Mouse (Mus musculus): Measurements from ENCODE around the gene Fank1.

Gene Fank1

DNA sequence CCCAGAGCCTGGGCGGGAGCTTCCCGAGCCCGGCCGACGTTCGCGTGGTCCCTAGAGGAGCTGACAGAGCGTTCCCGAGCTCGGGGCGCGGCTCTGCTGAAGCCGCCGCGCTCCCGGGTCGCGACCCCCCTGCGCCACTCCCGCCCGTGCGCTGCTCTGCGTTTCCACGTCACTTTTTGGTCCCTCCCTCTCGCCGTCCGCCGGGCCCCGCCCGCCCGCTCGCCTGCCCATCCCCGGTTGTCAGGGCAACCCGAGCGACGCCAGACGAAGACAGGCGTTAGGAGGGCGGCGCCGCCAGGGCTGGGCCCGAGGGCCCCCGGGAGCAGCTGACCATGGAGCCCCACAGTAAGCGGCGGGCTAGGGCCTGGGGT, at the start of gene Fank1:
Fank1 (plus strand) TSS at position 236 of the 371 bp plus-strand sequence.
- TF ChIP-seq GATA4 (IDR thresholded peaks at IDR 0.05; ENCODE audit: insufficient replicate concordance, low read length): no peak

DNA sequence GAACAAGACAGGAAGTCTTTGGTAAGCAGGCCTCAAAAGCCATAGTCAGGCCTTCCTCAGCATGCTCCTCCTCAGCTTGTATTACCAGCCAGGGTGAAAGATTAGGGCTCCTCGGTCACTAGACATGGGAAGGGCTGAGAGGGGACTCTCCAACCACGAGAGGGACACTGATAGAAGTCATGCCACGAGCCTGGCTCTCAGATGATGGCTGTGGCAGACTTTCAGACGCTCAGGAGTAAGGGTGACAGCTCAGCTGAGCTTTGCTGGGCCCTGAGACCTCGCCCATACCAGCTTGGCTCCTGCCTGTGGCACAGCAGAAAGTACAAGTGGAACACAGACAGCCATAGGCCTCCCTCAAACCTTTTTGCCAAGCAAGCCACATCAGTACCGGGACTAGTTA, 49.6 kb upstream of the Fank1 start:
- no peak for TF ChIP-seq GATA4 (IDR thresholded peaks at IDR 0.05; ENCODE audit: insufficient replicate concordance, low read length)

DNA sequence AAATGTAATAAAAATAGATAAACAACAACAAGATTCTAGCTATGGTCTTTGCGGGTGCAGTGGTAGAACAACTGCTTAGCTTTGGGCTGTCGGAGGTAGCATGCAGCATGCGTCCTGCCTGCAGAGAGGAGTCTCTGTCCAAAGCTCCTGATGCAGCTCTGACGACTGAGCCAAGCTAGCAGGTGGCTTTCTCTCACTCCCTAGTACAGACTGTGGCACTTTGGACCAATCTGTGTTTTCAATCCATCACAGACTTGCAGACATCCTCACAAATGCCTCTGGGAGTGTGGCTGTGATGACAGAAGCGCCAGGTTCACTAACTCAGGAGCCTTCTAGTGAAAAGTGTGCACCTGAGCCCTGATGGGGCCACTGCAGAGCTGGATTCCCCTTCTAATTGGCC, 47.3 kb upstream of the Fank1 start:
- TF ChIP-seq GATA4 (IDR thresholded peaks at IDR 0.05; ENCODE audit: insufficient replicate concordance, low read length): no peak

DNA sequence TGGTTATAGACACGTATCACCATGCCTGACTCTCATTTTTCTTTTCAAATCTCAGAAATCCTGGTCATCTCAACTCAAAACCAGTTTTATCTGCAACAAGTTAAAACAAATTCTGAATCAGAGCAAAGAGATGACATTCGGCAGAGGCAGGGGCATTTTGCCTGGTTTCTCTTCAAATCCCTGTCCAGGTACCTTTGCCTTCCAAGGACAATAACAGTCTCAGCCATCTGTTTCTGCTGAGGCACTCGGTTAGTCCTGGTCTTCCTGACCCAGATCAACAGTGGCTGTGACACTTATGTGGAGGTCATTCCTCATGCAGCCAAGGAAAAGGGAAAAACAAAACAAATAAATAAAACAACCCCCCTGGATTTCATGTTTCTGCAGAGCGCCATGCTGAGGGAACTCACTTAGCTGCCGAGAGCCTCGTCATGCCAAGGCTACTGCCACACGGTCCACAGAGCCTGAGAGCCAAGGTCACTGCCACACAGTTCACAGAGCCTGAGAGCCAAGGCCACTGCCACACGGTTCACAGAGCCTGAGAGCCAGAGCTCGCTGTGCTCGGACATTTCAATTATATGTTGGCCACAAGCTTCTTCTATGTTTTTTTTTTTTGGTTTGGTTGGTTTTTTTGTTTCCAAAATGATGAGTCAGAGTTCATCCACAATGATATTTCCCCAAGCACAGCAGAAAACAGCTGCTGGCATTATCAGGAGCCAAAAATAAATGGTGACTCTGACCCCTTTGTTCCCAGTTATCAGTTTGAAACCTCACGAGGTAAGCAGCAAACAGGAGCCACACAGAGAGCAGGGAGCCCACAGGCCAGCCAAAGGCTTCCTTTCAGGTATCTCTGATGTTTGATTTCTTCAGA, 46.1 kb upstream of the Fank1 start:
- peak; percentile 86 for TF ChIP-seq GATA4 (IDR thresholded peaks at IDR 0.05; ENCODE audit: insufficient replicate concordance, low read length)

DNA sequence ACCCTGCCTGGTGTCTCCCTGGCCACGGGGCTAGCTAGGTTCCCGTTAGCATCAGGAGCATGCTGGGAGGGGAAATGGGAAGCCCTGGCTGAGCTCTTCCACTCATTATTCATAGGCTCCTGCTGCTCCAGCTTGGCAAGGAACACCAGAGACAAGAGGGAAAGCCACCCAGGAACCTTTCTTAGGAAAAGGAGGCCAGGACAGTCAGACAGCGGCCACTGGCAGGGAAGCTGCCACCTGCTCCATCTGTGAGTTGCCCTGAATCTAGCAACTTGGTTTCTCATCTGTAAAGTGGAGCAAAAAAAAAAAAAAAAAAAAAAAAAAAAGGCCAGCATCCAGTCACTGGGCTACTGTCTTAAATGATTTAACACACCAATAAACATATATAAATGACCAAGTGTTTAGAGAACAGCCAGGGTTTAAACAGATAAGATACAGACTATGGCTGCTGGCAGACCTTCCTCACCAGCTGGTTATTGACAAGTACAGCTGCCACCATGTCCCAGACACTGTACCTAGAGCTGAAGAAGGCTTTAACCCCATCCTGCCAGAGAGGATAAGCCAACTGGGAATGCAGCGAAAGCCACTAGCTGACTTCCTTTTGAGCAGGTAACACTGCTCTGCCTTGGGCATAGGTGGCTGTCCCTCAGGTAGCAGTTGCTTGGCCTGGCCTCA, 44.6 kb upstream of the Fank1 start:
- TF ChIP-seq GATA4 (IDR thresholded peaks at IDR 0.05; ENCODE audit: insufficient replicate concordance, low read length): no peak

DNA sequence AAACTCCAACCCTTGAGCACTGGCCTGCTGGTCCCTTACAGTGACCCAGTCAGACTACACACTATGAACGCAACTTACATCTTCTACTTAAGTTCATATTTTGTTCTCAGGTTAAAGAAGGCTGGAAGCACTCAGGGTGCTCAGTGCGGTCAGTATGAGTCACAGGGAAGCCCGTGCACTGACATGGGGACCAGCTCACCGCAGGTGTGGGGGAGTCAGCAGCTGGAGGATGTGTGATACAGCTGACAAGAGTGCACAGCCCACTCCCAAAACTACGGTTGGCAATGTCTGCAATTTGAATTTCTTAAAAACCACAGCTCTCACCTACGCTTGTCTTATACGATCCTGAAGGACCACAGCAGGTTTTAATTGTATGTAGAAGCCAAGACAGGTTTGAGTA, 36.1 kb upstream of the Fank1 start:
- TF ChIP-seq GATA4 (IDR thresholded peaks at IDR 0.05; ENCODE audit: insufficient replicate concordance, low read length): no peak

DNA sequence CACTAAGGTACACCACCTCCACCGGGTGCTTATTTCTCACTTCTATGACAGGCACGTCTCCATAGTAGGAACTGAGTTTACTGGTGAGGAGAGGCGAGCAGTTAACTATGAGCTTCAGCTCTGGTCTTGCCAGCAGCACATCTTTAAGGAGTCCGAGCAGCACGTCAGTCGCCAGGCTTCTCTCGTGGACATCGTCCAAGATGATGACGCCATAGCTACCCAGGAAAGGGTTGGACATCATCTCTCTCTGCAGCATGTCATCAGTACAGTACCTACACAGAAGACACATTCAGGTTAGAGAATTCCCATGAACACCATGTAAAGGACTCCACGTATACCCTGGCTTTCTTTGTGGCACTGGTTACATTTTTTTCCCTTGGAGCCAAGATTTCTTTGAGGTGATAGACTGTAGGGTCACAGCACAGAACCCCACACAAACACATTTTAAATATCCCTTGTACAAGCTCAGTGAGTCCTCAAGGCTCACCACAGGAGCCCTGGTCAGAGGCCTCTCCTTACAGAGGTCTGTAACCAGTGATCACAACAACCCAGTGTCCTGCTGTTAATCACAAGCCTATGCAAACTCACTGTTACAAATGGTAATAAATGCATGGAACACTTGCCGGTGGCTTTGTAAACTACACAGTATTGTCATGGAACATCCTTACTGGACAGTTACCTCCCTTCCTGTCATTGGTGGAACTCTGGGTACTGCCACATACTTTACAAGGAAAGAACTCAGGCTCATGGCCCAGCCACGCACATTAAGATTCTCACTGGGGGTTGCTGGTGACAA, 33.9 kb upstream of the Fank1 start:
- TF ChIP-seq GATA4 (IDR thresholded peaks at IDR 0.05; ENCODE audit: insufficient replicate concordance, low read length): no peak

DNA sequence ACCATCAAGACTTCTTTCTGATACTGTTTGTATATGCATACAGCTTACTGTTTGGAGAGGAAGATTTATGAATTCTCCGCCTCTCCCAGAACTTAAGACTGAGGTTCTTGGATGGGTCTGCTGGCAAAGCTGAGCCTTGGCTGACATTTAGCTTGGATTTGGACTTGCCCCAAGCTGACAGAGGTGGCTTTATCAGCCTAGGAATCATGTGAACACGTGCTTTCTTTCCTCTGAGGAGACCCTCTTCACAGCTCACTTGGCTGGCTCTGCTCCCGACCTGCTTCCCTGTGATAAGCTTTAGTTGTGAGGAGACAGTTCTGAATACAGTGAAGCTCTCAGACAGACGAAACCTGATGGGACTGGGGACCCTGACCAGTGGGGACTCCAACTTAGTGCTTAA, 33.0 kb upstream of the Fank1 start:
- no peak for TF ChIP-seq GATA4 (IDR thresholded peaks at IDR 0.05; ENCODE audit: insufficient replicate concordance, low read length)

DNA sequence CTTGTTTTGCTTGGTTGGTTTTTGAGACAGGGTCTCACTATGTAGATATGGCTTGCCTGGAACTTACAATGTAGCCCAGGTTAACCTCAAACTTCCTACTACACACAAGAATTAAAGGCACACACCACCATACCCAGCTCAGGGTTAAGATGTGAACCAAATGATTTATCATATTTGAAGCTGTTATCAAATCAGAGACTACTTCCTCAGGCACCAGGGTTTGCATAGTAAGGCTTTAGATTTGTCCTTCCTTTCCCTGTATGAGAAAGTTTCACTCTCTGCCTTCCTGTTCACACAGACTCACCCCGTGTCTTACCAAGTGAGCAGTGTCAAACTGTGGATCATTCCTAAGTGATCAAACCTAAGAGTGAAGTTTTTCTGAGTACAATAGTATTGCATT, 32.5 kb upstream of the Fank1 start:
- TF ChIP-seq GATA4 (IDR thresholded peaks at IDR 0.05; ENCODE audit: insufficient replicate concordance, low read length): peak; percentile 73; the same call in 1 of the 2 replicates

DNA sequence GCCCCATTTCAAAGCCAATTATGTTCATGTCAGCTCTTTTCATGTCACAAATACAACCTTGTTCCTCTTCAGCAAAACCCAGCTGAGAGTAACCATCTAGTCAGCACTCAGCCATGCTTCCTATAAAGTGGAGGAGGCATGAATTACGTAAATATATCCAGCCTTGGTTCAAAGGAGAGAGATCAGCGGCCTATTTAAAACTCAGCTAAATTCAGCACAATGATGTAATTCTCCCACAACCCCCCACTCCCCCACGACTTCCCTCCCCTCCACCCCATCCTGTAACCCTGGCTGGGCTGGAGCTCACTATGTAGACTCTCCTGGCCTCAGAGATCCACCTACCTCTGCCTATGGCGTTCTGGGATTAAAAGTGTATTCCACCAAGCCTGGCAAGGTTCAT, 32.0 kb upstream of the Fank1 start:
- TF ChIP-seq GATA4 (IDR thresholded peaks at IDR 0.05; ENCODE audit: insufficient replicate concordance, low read length): no peak

DNA sequence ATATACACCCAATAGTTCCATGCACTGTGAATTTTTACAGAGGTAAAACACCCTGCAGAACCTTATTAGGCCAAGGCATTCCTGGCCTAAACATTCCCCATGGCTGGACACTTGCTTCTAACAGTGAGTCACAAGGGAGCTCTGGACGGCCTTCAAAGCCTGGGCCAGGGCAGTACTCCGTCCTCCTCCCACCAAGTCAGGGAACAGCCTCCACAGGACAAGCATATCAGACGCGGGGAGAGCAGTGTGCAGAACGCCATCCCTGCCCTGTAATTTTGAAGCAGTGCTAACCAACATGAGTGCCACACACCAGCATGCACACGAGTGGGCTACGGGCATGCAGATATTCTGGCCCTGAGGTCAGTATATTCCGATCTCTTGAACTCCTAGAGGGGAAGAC, 29.3 kb upstream of the Fank1 start:
- TF ChIP-seq GATA4 (IDR thresholded peaks at IDR 0.05; ENCODE audit: insufficient replicate concordance, low read length): no peak

DNA sequence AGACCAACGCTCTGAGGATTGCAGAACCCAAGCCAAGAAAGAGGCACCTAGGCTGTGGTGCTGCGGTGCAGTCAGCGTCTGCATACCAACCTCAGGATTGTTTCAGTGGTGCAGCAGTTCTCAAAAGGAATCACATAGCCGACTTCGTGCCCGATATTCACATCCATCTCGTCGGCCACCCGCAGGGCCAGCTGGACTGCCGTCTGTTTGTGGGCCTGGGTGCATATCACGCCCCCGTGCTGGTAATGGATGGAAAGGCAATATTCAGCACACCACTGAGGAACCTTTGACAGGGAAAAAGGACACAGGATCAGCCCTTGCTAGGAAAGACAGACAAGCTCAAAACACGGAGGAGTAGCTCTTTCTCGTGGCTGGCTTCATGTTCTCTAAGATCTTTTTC, 27.9 kb upstream of the Fank1 start:
- no peak for TF ChIP-seq GATA4 (IDR thresholded peaks at IDR 0.05; ENCODE audit: insufficient replicate concordance, low read length)

DNA sequence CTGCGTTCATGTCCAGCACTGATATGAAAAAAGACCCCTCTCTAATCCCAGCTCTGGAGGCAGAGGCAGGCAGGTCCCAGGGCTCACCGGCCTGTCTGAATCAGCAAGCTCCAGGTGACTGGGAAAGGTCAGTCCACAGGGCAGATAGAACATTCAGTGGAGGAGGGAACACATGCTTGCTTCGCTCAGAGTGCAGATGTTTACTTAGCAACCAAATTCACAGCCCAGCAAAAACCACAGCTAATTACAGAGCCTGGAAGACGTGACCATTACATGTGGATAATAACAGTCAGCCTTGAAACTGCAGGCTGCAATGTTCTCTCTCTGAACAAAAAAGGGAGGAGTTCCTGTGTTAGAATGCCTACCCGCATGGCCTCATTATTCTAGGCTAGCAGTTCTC, 26.0 kb upstream of the Fank1 start:
- TF ChIP-seq GATA4 (IDR thresholded peaks at IDR 0.05; ENCODE audit: insufficient replicate concordance, low read length): no peak

DNA sequence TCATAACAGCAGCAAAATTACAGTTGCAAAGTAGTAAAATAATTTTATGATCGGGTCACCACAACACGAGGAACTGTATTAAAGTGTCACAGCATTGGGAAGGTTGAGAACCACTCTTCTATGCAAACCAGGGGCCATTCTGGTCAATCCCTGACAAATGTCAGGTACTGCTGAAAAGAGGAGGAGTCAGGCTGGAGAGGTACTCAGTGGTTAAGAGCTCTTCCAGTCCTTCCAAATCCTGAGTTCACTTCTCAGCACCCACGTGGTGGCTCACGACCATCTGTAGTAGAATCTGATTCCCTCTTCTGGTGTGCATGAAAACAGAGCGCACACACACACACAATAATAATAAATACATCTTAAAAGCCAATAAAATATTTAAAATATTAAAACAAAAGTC, 25.5 kb upstream of the Fank1 start:
- no peak for TF ChIP-seq GATA4 (IDR thresholded peaks at IDR 0.05; ENCODE audit: insufficient replicate concordance, low read length)

DNA sequence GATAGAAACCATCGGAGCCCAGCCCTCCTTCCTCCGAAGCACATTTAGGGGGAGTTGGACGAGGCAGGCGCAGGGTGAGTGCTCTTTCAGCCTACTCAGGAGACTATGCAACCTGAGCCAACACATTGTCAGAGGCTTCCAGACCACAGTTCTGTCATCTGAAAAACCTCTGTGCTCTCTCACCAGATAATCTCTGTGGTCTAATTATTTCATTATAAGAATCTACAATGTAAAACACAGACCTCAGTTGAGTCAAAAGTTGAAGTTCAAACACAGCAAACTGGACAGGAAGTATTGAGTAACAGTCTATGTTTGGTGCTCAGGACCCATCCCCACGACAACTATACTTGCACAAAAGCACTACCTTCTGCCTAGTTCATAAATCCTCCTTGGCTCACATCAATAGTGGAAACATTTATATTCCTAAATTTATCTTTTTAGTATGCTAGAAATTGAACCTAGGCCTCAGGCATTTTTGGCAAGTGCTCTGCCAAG, 18.7 kb upstream of the Fank1 start:
- no peak for TF ChIP-seq GATA4 (IDR thresholded peaks at IDR 0.05; ENCODE audit: insufficient replicate concordance, low read length)

DNA sequence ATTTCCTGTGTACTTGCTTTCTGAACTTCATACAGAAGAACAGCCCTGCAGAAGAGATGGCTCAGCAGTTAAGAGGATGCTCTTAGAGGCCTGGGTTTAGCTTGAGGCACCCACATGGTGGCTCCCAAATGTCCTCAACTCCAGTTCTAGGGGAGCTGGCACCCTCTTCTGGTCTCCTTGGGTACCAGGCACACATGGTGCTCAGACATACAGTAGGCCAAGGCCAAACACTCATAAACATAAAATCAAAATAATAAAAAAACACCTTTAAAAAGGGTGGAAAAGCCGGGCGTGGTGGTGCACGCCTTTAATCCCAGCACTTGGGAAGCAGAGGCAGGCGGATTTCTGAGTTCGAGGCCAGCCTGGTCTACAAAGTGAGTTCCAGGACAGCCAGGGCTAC, 17.9 kb upstream of the Fank1 start:
- no peak for TF ChIP-seq GATA4 (IDR thresholded peaks at IDR 0.05; ENCODE audit: insufficient replicate concordance, low read length)

Measured in liver, adult (tissue).